Mouse (Mus musculus): Measurements from ENCODE around the gene Gpr180.

The Gpr180 gene

GRCm38 (mm10) chr14:118207347-118207746 is 70.4 kb downstream of the Gpr180 start:
- in situ Hi-C loops (cut with MboI) = no loop called here

GRCm38 (mm10) chr14:118209642-118210041 is 72.7 kb downstream of the Gpr180 start:
- in situ Hi-C loops (cut with MboI) = no loop called here

GRCm38 (mm10) chr14:118212188-118212804 is 75.3 kb downstream of the Gpr180 start:
- in situ Hi-C loops (cut with MboI) = no loop called here
